Mouse (Mus musculus) adrenal gland, postnatal 4 days (tissue): ENCODE results near the gene Lrmp. TPM values are rescaled to one million over a fixed set of nuclear protein-coding genes. Genes with fewer than 3 reads are reported as not detected.

ENCODE experiments used
- DNase-seq, 2 experiments: peaks; one replicate each; pipeline ENCODE4 v3.0.0; 2021 to 2022; ENCODE audit warnings: low spot score in 2 of 2, mixed read lengths in 2 of 2
- total RNA-seq, 2 experiments: library from RNA; stranded (reverse); gene quantifications; 2 replicates each; pipeline ENCODE4 v1.2.3; 2021

Lrmp gene
- total RNA-seq, 2 experiments from 2014 or later: 5.2 to 5.9 TPM

DNA sequence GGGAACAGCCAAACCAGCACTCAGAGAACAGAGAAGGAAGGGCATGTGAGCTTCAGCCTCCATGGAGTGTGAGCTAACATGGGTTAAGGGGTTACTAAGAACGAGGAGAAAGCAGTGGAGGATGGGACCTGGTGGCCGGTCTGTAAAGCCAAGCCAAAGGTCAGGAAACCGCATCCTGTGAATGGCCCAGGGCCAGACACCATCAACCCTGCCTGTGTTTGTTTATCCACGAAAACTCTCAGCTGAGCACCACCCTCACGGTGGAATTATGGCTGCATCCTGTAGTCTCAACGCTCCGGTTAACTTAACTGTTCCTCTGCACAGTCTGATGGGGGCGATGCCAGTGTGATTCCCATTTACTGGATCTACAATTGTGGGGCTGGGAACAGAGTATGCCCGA lies 20.4 kb downstream of the Lrmp start:
- DNase-seq: no peak

GRCm38 (mm10) chr6:145136831-145137230 lies 21.4 kb downstream of the Lrmp start:
- DNase-seq: no peak

DNA sequence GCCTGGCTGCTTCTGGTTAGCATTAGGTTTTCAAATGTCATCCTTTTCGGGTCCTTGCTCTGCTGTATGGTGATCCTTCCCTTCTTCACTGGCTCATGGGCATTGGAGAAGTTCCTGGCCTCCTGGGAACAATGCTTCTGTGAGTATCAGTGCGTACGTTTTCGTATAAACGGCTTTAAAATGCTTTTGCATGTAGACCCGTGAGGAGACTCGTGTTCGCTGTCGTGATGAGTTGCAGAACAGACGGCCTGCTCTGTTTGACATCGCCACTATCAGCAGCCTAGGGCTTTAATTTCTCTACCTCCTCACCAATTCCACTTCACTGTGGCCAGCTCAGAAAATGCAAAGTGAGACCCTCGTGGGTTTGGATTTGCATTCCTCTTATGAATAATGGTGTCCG lies 23.8 kb downstream of the Lrmp start:
- no peak for DNase-seq

DNA sequence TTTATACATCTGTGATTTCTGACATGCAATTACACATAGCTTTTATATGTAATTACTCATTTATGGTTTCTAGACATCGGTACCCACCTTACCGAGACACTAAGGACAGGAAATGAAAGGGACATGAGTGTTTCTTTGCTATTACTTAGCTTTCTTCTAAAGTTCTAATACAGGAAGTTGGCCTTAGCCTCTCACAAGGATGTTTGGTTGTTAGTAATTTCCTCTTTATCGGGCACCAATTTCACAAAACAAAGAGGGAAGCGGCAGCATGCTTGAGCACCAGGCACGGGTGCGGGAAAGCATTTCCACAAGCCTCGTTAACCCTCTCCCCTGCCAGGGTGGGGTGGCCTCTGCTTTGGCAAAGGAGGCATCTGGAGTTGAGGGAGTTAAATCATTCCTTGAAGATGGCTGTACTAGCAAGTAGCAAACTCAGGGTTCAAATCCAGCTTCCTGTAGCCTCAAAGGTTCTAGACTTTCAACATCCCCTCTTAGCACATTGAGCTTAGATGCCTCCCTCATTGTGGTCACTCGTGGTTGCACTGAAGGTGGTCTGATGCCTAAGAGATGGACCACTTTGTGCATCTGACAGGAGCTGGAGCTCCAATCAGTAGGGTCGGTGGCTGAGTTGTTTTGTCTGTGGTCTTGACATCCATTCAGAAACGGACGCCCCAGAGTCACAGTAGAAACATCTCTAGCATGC lies 24.5 kb downstream of the Lrmp start:
- no peak for DNase-seq

DNA sequence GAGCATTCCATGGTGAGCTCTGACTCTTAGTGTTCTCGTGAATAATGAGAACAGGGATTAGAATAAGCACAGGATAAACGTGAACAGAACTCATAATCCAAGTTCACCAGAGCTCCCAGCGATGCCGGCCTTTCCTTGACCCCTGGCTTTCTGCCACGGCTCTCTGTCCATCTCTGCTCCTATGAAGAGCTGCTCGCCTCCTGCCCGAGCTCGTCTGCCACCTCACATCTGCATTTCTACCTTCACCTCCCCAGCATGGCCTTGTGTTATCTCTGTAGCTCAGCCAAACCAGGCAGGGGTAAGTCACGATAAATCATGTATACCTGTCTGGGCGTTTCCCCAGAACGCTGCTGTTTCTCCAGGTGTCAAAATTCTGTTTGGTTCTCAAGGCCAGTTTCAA lies 25.3 kb downstream of the Lrmp start:
- no peak for DNase-seq

DNA sequence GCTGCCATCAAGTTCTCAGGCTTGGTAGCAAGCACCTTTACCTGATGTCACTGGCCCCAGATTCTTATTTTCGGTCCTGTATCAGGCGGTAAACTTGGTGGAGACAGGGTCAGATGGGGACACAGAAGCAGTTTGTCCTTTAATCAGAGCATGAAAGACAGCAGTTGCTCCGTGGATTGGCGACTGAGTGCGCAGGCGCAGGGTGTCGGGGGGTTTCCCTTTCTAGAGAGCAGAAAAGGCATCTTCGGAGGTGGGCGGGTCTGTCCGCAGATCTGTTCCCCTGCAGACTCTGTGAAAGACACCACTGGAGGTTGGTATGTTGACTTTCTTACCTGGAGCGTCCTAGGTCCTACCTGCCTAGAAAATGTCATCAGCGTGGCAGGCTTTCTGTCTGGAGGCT lies 26.4 kb downstream of the Lrmp start:
- no peak for DNase-seq

DNA sequence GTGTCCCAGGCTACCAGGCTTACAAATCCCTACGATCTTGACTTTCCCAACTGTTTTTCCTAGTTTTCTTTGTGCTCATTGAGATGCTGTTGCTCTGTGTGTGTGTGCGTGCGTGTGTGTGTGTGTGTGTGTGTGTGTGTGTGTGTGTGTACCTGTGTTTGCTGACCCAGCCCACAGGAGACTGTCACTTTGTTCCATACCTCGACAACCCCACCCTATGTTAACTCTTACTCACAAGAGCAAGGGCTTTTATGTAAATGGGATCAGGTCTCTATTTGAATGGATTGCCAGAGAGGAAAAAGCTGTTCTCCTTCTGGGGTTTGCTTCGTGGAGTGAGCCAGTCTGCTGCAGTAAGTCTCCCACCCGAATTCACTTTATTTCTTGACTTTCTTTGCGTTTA lies 29.7 kb downstream of the Lrmp start:
- DNase-seq: no peak

GRCm38 (mm10) chr6:145147716-145148115 lies 32.3 kb downstream of the Lrmp start:
- no peak for DNase-seq

- DNase-seq: no peak
Measured at GRCm38 (mm10) chr6:145149054-145149453, 33.6 kb downstream of the Lrmp start.

DNA sequence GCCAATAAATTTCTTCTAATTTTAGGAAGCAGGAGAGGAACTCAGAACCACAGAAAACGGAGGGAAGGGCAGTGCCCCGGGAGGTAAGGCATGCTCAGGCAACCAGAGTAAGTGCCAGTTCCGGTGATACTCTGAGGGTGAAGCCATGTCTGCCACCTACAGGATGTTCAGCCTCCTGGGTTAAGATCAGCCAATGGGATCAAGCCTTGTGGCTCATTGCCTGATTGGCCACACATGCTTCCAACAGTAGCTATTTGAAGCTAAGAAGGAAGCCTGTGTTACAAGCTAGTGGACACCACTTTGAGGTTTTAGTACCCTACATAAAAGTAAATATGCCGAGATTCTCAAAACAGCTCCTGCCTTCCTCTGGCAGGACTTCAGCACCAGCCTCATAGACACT lies 43.2 kb downstream of the Lrmp start:
- DNase-seq: no peak

DNA sequence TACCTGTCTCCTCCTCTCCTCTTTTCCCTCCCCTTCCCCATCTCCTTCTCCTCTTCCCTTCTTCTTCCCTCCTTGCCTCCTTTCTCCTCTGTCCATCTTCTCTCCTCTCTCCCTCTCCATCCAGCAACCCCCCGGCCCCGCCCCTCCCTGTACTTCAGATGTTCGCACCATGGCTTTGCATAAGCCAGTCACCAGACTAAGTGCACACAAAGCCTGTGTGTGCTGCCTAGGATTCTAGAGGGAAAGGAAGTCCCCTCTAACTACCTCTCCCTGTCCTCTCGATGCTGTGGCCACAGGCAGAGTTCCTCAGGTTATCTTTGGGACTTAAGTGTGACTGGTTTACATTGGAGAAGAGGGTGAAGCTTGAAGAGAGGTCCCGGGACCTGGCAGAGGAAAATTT lies 45.1 kb downstream of the Lrmp start:
- no peak for DNase-seq

DNA sequence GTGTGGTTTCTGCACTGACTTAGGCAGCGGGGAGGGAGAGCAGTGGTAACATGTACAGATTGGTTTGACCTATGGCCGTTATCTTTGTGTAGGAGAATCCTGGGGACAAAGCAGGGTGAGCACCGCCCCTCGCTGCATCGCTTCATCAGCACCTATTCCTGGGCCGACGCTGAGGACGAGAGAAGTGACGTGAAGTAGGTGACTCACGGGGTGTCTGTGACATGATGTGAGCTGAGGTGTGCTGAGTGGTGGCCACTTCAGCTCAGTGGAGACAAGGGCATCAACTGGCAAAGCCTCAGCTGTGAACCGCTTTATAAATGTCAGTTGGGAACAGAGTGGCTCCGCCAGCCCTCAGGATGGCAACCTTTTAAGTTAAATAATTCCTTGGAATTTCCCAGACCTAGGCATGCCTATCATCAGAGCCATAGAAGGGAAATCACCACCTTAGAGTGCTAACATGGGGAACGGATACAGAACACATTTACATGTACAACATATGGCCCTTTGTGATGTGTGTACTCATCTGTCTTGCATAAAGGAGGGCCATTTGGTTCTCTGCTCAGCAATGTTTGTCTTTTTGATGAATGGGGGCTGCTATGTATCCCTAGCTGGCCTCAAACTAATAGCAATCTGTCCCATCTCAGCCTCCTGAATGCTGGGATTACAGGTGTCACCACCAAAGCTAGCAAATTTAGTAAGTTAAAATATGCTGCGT lies 56.6 kb downstream of the Lrmp start:
- DNase-seq: no peak

DNA sequence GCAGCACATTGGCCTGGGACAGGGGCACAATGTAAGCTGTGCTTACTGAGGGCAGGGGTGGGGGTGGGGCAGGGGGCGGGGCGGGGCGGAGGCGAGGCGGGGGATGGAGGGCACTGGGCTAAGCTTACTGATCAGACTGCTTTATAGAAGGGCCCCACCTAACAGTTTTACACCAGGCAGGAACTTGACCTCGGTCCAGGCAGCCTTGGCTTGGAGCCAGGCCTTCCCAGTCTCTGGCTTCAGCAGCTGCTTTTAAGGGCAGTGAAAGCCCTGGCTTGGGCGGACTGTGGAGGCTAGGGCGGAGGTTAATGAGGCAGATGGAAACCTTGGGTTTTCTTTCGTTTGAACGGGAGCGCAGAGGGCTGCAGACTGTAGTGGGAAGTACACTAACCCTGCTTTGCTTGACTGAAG lies 58.3 kb downstream of the Lrmp start:
- peak; percentile 55 to 73 for DNase-seq

DNA sequence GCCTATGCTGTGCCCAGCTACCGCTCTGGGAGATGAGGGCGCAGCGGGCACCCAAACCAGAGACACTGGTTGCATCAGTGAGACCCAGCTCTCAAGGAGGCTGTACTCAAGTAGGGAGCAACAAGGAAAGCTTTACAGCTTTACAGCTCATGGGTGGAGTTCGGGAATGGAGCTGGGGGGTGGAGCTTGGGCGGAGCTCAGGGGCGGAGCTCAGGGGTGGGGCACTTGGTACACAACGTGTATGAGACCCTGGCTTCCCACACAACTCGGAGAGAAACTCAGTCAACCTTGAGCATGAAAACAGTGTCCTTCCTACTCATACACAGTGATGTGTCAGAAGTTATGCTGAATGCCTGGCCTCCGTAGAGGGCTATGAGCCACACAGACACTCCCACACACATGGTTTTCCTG lies 60.1 kb downstream of the Lrmp start:
- peak; percentile 38 to 45 for DNase-seq

GRCm38 (mm10) chr6:145176474-145176873 lies 61.0 kb downstream of the Lrmp start:
- DNase-seq: no peak

DNA sequence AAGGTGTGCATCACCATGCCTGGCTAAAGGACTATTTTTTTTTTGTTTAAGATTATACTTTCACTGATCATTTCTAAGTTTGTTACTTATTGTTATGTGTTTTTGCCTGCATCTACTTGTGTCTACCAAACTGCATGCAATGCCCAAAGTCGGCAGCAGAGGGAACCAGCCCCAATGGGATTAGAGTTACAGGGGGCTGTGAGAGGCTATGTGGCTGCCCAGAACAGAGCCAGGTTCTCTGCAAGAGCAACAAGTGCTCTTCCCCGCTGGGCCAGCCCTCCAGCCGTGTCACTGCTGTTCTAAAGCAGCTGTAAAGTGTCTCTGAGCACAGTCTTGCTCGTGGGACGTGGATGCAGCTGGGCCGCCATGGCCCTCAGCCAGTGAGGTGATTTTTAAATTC lies 64.2 kb downstream of the Lrmp start:
- DNase-seq: peak in 1 of 2 experiments; percentile 38

- DNase-seq: peak in 1 of 2 experiments; percentile 45
Measured at GRCm38 (mm10) chr6:145182044-145182443, 66.6 kb downstream of the Lrmp start.

DNA sequence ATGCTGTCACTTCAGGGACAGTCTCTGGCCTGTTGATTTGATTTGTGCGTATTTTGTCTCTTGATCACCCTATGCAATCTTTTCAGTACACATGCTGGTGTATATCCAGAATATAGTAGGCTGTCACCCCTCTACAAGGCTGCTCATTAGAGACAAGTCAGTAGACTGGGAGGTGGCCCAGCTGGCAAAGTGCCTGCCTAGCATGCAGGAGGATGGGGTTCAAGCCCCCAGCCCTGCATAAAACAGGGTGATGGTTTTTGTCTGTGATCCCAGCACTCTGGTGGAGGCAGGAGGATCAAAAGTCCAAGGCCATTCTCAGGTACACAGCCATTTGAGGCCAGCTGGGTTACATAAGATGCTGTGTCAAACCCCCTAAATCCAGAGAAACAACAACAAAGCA lies 70.6 kb downstream of the Lrmp start:
- DNase-seq: no peak

DNA sequence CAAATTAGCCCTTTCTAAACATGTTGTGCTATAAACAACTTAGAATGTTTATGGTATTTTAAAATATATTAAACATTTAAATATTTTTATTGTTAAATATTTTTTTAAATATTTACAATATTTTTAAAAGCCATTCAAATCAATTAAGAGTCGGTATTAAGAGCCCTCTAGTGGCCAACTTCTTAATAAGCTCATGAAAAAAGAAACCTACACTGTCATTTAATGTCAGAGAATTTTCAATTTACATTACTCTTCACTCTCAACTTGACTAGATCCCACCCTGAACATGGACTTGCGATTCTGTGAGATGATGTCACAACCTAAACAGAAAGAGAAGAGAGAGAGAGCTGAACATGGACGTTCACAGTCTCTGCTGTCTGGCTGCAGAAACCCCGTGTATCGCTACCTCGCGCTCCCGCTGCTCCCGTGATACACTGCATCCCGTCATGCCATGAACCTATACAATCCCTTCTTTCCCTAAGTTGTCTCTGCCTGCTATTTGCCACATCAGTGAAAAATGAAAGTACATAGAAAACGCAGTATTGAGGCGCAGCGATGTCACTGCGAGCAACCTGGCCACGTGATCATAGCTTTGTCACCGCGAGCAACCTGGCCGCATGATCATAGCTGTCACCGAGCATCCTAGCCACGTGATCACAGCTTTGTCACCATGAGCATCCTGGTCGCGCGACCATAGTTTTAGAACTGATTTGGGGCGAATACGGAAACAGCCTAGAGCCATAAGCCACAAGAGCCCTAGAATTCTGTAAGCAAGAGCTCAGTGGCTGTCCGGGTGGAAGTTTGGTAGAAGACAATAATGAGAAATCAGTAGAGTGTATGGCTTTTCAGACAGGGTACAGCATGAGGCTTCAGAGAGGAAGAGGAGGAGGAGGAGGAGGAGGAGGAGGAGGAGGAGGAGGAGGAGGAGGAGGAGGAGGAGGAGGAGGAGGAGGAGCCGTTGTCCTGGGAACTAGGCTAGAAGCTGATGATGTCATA lies 71.9 kb downstream of the Lrmp start:
- DNase-seq: no peak

GRCm38 (mm10) chr6:145193038-145193437 lies 77.6 kb downstream of the Lrmp start:
- DNase-seq: no peak

DNA sequence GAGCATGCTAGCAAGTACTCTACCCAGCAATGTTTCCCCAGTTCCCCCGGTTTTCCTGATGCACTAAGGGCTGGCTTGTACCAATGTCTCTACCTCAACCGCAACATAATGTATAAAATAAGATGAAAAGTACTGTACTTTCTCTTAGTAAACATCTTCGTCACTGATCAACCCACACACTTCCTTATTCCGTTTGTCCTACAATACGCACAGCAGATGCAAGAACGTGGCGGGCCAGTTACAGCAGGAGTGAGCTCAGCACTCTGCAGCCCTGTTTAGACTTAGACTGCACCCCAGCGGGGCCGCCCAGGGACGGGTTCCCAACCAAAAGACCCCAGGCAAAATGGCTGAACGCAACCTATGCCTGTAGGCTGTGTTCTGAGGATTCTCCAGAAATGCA lies 78.0 kb downstream of the Lrmp start:
- no peak for DNase-seq
